Mouse (Mus musculus) olfactory bulb, adult 2 months (tissue): ENCODE results near the gene Dnah10.

Source experiments
- CTCF ChIP-seq: fragments of 200-500 bp; IDR thresholded peaks from 2 replicates; pipeline ENCODE4 v1.5.1; 2012; ENCODE audit warnings: low read depth, mild to moderate bottlenecking, low read length, moderate library complexity; ENCODE audit not compliant: insufficient read depth
- POLR2A ChIP-seq: fragments of 200-500 bp; IDR thresholded peaks from 2 replicates; pipeline ENCODE4 v1.6.1; 2012; ENCODE audit warnings: mild to moderate bottlenecking, low read depth, low read length, moderate library complexity; ENCODE audit not compliant: insufficient read depth

- TF ChIP-seq POLR2A: no peak
- TF ChIP-seq CTCF: no peak
Observed at GRCm38 (mm10) chr5:124746220-124746619, 21.3 kb downstream of the Dnah10 start.
